Mouse (Mus musculus) thymus, adult 2 months (tissue): ENCODE measurements around the gene Tmem245. TPM values are rescaled to one million over a fixed set of nuclear protein-coding genes. Genes with fewer than 3 reads are reported as not detected.

Source experiments
- DNase-seq: peaks from one replicate; pipeline ENCODE4 v3.0.0; 2021
- H3K27ac ChIP-seq: fragments of 200-500 bp; 2 replicates; pipeline ENCODE4 v1.5.1; 2012; ENCODE audit warnings: low read length, control low read depth; ENCODE audit not compliant: control insufficient read depth, insufficient read depth
- H3K27me3 ChIP-seq: fragments of 200-500 bp; 2 replicates; pipeline ENCODE4 v1.6.1; 2012; ENCODE audit warnings: mild to moderate bottlenecking, low read length, moderate library complexity, mixed read lengths; ENCODE audit not compliant: control insufficient read depth, insufficient read depth
- H3K36me3 ChIP-seq: fragments of 200-500 bp; 2 replicates; pipeline ENCODE4 v1.6.1; 2012; ENCODE audit warnings: mild to moderate bottlenecking, low read length, moderate library complexity; ENCODE audit not compliant: control insufficient read depth, insufficient read depth
- H3K4me1 ChIP-seq: fragments of 200-500 bp; replicated peaks from 2 replicates; pipeline ENCODE4 v1.6.1; 2012; ENCODE audit warnings: low read length; ENCODE audit not compliant: control insufficient read depth, insufficient read depth
- H3K4me3 ChIP-seq: fragments of 200-500 bp; 2 replicates; pipeline ENCODE4 v1.5.1; 2012; ENCODE audit warnings: mild to moderate bottlenecking, low read length, control low read depth, moderate library complexity; ENCODE audit not compliant: control insufficient read depth, insufficient read depth
- CTCF ChIP-seq: fragments of 200-500 bp; IDR thresholded peaks from 2 replicates; pipeline ENCODE4 v1.5.1; 2012; ENCODE audit warnings: mild to moderate bottlenecking, control low read depth, low read length, moderate library complexity, borderline replicate concordance; ENCODE audit not compliant: control insufficient read depth, poor library complexity, insufficient read depth; ENCODE audit errors: extremely low read depth
- POLR2A ChIP-seq: fragments of 200-500 bp; IDR thresholded peaks from 2 replicates; pipeline ENCODE4 v1.6.1; 2012; ENCODE audit warnings: mild to moderate bottlenecking, low read length, control low read depth, moderate library complexity; ENCODE audit not compliant: control insufficient read depth, poor library complexity, insufficient read depth; ENCODE audit errors: extremely low read depth
- WGBS: fragments of 180-500 bp; shearing (Covaris S2); methylation state at CpG from one replicate; pipeline ENCODE4 v1.1.7; 2018; 5-methylcytosine and 5-hydroxymethylcytosine counted together
- polyA plus RNA-seq: library from polyadenylated mRNA; depleted of rRNA; stranded (reverse); fragments of >200 nt; gene quantifications from 2 replicates; pipeline ENCODE4 v1.2.3, GENCODE M21; 2012

Tmem245 gene
- polyA plus RNA-seq, 1 experiment: 27.2 TPM

DNA sequence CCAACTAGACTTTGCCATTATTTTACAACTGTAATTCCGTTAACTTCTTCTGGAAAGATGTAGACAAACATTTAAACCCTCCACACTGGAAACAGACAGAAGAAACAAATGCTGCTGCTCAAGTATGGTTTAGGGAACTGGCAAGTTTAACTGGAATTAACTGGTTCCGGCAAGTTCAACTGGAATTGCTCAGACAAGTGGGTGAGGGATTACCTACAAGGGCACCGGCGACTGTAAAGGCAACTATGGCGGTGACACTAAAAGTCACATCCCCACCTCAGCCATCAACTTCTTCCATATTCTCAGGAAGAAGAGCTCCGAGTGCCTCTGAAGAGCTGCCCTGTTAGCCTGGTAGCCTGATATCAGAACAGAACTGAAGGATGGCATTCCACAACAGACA, 32.9 kb downstream of the Tmem245 start:
- WGBS: 98% methylated on average over 6 of the region's 6 CpGs
- H3K27ac ChIP-seq: peak overlapping the region; percentile 62
- H3K4me3 ChIP-seq: no peak overlapping the region
- H3K36me3 ChIP-seq: peaks cover 12% of the 10 kb centered on the region
- TF ChIP-seq POLR2A (no peak), CTCF (no peak)
- H3K27me3 ChIP-seq: no peaks in the 10 kb centered on the region
- no peak for DNase-seq
- H3K4me1 ChIP-seq: peaks cover 13% of the 10 kb centered on the region

DNA sequence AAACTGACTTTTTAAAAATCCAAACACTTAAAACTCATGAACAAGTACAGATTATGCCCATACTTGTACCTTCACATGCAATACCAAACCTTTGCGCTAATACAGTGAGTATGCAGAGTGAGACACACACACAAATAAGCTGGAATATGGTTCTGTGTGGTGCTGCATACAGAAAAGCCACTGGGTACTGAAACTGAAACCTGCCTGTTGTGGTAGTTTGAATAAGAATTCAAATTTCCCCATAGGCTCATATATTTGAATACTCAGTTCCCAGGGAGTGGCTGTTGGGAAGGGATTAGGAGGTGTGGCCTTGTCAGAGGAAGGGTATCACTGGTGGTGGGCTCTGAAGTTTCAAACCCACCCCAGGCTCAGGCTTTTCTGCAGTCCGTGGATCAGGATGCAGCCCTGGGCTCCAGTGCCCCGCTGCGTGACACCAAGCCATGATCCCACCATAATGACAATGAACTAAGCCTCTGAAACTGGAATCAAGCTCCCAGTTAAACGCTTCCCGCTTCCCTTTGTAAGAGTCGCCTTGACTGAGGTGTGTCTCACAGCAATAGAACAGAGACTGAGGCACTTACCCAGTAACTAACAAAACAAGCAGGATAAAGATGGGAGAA, 34.7 kb downstream of the Tmem245 start:
- no peak for TF ChIP-seq CTCF
- no peak for TF ChIP-seq POLR2A
- 97% methylated on average over 7 of the region's 7 CpGs for WGBS

DNA sequence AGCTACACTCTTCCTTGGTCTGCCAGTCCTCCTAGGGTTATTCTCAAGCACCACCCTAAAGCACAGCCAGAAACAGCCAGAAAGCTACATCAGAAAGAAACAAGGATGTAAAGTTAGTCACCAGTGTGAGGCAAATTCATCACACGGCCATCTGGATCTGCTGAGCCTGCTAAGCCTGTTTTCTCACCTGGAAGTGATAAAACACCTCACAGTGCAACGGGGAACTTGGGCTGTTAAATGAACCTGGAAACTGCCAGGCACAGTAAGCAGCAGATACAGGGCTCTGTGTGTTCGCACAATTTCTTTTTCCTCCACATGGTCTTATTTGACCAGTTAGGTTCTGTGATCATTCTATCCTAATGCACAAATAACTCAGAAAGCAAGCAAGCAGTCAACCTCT, 37.7 kb downstream of the Tmem245 start:
- no peak overlapping the region for H3K4me3 ChIP-seq
- H3K4me1 ChIP-seq: peaks cover 6% of the 10 kb centered on the region
- H3K27ac ChIP-seq: no peak overlapping the region
- H3K27me3 ChIP-seq: no peaks in the 10 kb centered on the region
- WGBS: 97% methylated on average over 3 of the region's 3 CpGs
- DNase-seq: no peak
- peaks cover 24% of the 10 kb centered on the region for H3K36me3 ChIP-seq
- TF ChIP-seq CTCF: no peak
- no peak for TF ChIP-seq POLR2A

More for the DNA sequence above, 34.7 kb downstream of the Tmem245 start:
- H3K36me3 ChIP-seq: peaks cover 15% of the 10 kb centered on the region
- DNase-seq: no peak
- H3K4me3 ChIP-seq: no peak overlapping the region
- no peaks in the 10 kb centered on the region for H3K27me3 ChIP-seq
- H3K27ac ChIP-seq: no peak overlapping the region
- H3K4me1 ChIP-seq: peaks cover 13% of the 10 kb centered on the region

DNA sequence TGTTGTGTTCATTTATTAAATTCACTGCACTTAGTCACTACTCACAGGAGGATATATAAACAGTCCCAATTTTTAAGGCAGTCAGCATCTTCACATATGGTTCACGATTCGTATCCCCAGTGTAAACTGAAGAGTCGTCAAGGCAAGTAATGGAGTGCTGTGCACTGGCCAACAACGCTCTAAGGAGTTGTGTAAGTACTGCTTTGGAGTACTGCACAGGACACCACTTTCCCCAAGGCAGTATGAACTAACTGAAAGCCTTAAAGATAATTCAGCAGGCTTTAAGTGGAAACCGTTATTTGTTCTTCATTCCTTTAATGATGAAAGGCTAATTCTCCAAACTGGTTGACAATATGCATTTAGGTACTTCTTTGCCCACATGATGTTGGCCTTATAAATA, 39.6 kb downstream of the Tmem245 start:
- Histone ChIP-seq H3K4me1 (no peaks in the 10 kb centered on the region), H3K27me3 (no peaks in the 10 kb centered on the region), H3K4me3 (no peak overlapping the region), H3K36me3 (peaks cover 38% of the 10 kb centered on the region), H3K27ac (no peak overlapping the region)
- no peak for DNase-seq
- TF ChIP-seq POLR2A: no peak
- TF ChIP-seq CTCF: no peak
- WGBS: 98% methylated on average over 5 of the region's 5 CpGs

DNA sequence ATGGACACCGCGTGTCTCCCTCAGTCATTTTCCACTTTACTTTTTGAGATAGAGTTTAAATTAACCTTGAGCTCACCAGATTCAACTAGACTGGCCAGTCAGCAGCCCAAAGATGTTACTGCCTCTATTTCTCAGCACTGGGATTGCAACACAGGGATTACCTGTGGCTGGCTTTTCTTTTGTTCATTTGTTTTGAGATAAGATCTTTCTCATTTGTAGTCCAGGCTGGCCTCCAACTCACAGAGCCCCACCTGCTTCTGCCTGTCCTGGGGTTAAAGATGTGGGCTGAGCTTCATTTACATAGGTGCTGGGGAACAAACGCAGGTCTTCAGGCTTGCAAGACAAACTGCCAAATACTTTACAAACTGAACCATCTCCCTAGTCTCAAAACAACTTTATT, 40.3 kb downstream of the Tmem245 start:
- TF ChIP-seq POLR2A (no peak), CTCF (no peak)
- Histone ChIP-seq H3K4me1 (no peaks in the 10 kb centered on the region), H3K27ac (no peak overlapping the region), H3K36me3 (peaks cover 43% of the 10 kb centered on the region), H3K27me3 (no peaks in the 10 kb centered on the region), H3K4me3 (no peak overlapping the region)
- no peak for DNase-seq
- WGBS: 93% methylated on average over 3 of the region's 3 CpGs

- peaks cover 41% of the 10 kb centered on the region for H3K36me3 ChIP-seq
- H3K4me1 ChIP-seq: no peaks in the 10 kb centered on the region
- TF ChIP-seq CTCF (no peak), POLR2A (no peak)
- no peak for DNase-seq
- no peak overlapping the region for H3K27ac ChIP-seq
- H3K4me3 ChIP-seq: no peak overlapping the region
- 87% methylated on average over 5 of the region's 5 CpGs for WGBS
- no peaks in the 10 kb centered on the region for H3K27me3 ChIP-seq
Observed at GRCm38 (mm10) chr4:56905507-56905906, 41.7 kb downstream of the Tmem245 start.

DNA sequence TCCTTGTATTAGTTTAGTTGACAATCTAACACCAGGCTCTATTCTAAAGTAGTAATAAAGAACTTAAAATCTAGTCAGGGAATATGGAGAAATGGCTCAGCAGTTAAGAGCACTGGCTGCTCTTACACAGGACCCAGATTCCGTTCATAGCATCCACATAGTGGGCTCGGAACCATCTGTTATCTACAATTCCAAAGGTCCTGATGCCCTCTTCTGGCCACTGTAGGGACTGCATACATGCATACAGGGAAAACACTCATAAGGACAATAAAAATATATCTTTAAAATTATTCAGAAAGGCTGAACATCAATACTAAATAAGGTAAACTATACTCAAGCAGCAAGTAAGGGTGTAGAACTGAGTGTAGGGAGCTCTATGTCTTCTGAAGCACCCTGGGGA, 45.6 kb downstream of the Tmem245 start:
- DNase-seq: peak; percentile 34
- TF ChIP-seq CTCF: no peak
- no peak for TF ChIP-seq POLR2A
- Histone ChIP-seq H3K27ac (no peak overlapping the region), H3K27me3 (no peaks in the 10 kb centered on the region), H3K4me3 (no peak overlapping the region), H3K36me3 (peaks cover 35% of the 10 kb centered on the region), H3K4me1 (no peaks in the 10 kb centered on the region)
- 100% methylated on average over 2 of the region's 2 CpGs for WGBS
